In the genomic region with DNA sequence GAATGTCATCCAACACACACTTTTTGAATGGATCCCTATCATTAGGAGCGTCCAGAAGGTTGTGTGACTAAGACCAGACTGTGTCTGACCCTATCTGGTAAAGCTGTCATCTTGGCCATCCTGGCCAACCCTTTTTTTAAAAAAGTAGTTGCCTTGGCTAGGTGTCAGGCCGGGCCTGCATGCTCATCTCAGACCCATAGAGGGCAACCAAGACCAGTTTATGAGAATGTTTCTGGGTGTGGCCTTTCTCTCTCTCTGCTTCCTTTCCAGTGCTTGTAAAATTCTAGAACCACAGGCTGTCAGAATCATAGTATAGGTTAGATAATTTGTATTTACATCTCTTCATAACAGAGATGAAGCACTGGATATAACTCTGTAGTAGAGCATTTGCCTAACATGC, we compare ENCODE assay signal across 9 mouse cellular contexts.
DNase-seq lines count a peak whose midpoint lies in the region; ATAC-seq lines count a peak whose summit lies in the region.
"Had no signal": no experiment of that assay in that cellular context is flagged by ENCODE, and none has a peak within 500 bp of the region (broad histone marks: within the 10 kb centered on the region; RNA-seq: fewer than 3 reads in every experiment).

No protein-coding gene starts in this region.

- H3K27me3 ChIP-seq in midbrain, embryonic 14.5 days (ENCODE audit: control insufficient read depth, insufficient read depth, low read length) = no peaks in the 10 kb centered on the region
- H3K27me3 ChIP-seq in midbrain, embryonic 15.5 days (replicated peaks) = no peaks in the 10 kb centered on the region
- H3K27me3 ChIP-seq: neural tube, embryonic 13.5 days had no signal

- no peak overlapping the region for H3K4me2 ChIP-seq in midbrain, embryonic 14.5 days (ENCODE audit: low read length)
- H3K4me2 ChIP-seq in midbrain, embryonic 15.5 days = no peak overlapping the region
- H3K4me2 ChIP-seq: neural tube, embryonic 13.5 days had no signal

- peak; percentile 56 for DNase-seq in midbrain, embryonic 14.5 days
- peak; percentile 64 to 65 for DNase-seq in adrenal gland, postnatal 36 days
- peak; percentile 36 for DNase-seq in fibroblast of lung, adult 2 months (ENCODE audit: low read depth)
- DNase-seq in left cerebral cortex, postnatal 25 days (ENCODE audit: low spot score in 2 of 2) = peak; percentile 14 to 56
- DNase-seq in ovary, adult 18-20 months (ENCODE audit: low spot score) = peak; percentile 8
- DNase-seq in thymus, postnatal 14 days = peak; percentile 69

- WGBS in midbrain, embryonic 14.5 days = 37% methylated on average over 2 of the region's 2 CpGs
- WGBS in midbrain, embryonic 15.5 days = 50% methylated on average over 2 of the region's 2 CpGs

- H3K9ac ChIP-seq in midbrain, embryonic 14.5 days (replicated peaks; ENCODE audit: low read length) = no peak overlapping the region
- no peak overlapping the region for H3K9ac ChIP-seq in midbrain, embryonic 15.5 days
- H3K9ac ChIP-seq: neural tube, embryonic 13.5 days had no signal

- no peak overlapping the region for H3K27ac ChIP-seq in midbrain, embryonic 14.5 days (replicated peaks; ENCODE audit: low read depth, low read length)
- H3K27ac ChIP-seq in midbrain, embryonic 15.5 days = no peak overlapping the region
- H3K27ac ChIP-seq: neural tube, embryonic 13.5 days had no signal

- no peak overlapping the region for H3K4me3 ChIP-seq in midbrain, embryonic 14.5 days (replicated peaks; ENCODE audit: low read depth, low read length)
- H3K4me3 ChIP-seq in midbrain, embryonic 15.5 days = no peak overlapping the region
- H3K4me3 ChIP-seq: neural tube, embryonic 13.5 days had no signal

- peak; percentile 27; the same call in 1 of the 2 replicates for ATAC-seq in midbrain, embryonic 14.5 days (ENCODE audit: low FRiP score, low TSS enrichment)
- no peak for ATAC-seq in midbrain, embryonic 15.5 days (replicated peaks)
- ATAC-seq in hematopoietic stem cell, adult 5-6 weeks (replicated peaks in 1 of 2; ENCODE audit: insufficient read depth in 1 of 2, low FRiP score in 2 of 2, low TSS enrichment in 1 of 2, low read depth in 1 of 2, poor library complexity in 2 of 2, severe bottlenecking in 2 of 2) = peak; percentile 87 to 95

- H3K4me1 ChIP-seq in midbrain, embryonic 14.5 days (ENCODE audit: control insufficient read depth, insufficient read depth, low read length) = no peaks in the 10 kb centered on the region
- H3K4me1 ChIP-seq in midbrain, embryonic 15.5 days = no peaks in the 10 kb centered on the region
- H3K4me1 ChIP-seq: neural tube, embryonic 13.5 days had no signal

- intact Hi-C loops in left cerebral cortex, postnatal 25 days (cut with DNase I) = loop anchor here (2.0 kb wide), 1 partner anchor 159 kb away; no protein-coding TSS in a partner anchor

- H3K9me3 ChIP-seq in midbrain, embryonic 14.5 days (ENCODE audit: control insufficient read depth, low read length) = no peaks in the 10 kb centered on the region
- no peaks in the 10 kb centered on the region for H3K9me3 ChIP-seq in midbrain, embryonic 15.5 days
- H3K9me3 ChIP-seq: neural tube, embryonic 13.5 days had no signal

- no peaks in the 10 kb centered on the region for H3K36me3 ChIP-seq in midbrain, embryonic 14.5 days (ENCODE audit: control insufficient read depth, insufficient read depth, low read length)
- H3K36me3 ChIP-seq in midbrain, embryonic 15.5 days (replicated peaks) = no peaks in the 10 kb centered on the region
- H3K36me3 ChIP-seq: neural tube, embryonic 13.5 days had no signal

Comparison
In these comparisons a context has a peak if more than half of its experiments do, and no peak if none do; other contexts are left out.
1. DNase-seq: peak in every context shown above with its lines; median percentile 69 in thymus, postnatal 14 days; 64 in adrenal gland, postnatal 36 days; 56 in midbrain, embryonic 14.5 days; 36 in fibroblast of lung, adult 2 months; 35 in left cerebral cortex, postnatal 25 days; 8 in ovary, adult 18-20 months.